Mouse (Mus musculus) CH12.LX (cell line): ENCODE results near the gene Hist1h2bm. TPM values are rescaled to one million over a fixed set of nuclear protein-coding genes. Genes with fewer than 3 reads are reported as not detected.

Experiments used
- DNase-seq: peaks from one replicate; pipeline ENCODE4 v3.0.0-alpha.2; 2013; ENCODE audit errors: extremely low read depth
- H3K27ac ChIP-seq: 2 replicates; pipeline ENCODE4 v1.5.1; 2012; ENCODE audit warnings: low read depth, mild to moderate bottlenecking, control low read depth, moderate library complexity; ENCODE audit not compliant: insufficient read depth
- H3K27me3 ChIP-seq: replicated peaks from 2 replicates; pipeline ENCODE3; 2012; ENCODE audit warnings: inconsistent platforms
- H3K36me3 ChIP-seq, 2 experiments: replicated peaks in 1 of 2; 2 replicates each; pipeline versions ENCODE3 to v1.6.1; 2012; ENCODE audit warnings: inconsistent platforms in 1 of 2, low read length in 1 of 2, mild to moderate bottlenecking in 1 of 2, mixed read lengths in 1 of 2, moderate library complexity in 1 of 2; ENCODE audit not compliant: control insufficient read depth in 1 of 2, insufficient read depth in 1 of 2
- H3K4me1 ChIP-seq, 2 experiments: 2 replicates each; pipeline ENCODE4 v1.6.1; 2012; ENCODE audit warnings: inconsistent platforms in 1 of 2, moderate library complexity in 1 of 2; ENCODE audit not compliant: insufficient read depth in 2 of 2, control insufficient read depth in 1 of 2
- H3K4me2 ChIP-seq: 2 replicates; pipeline ENCODE4 v1.6.1; 2012; ENCODE audit warnings: low read depth, mild to moderate bottlenecking, control low read depth; ENCODE audit not compliant: poor library complexity, insufficient read depth, severe bottlenecking
- H3K4me3 ChIP-seq, 3 experiments: fragments of 150-350 bp in 1 of 3; sonication (generic) in 1 of 3; replicated peaks in 1 of 3; 2 replicates each; pipeline versions ENCODE3 to v1.5.1; 2011 to 2012; ENCODE audit warnings: low read depth in 2 of 3, low read length in 2 of 3, mild to moderate bottlenecking in 2 of 3, moderate library complexity in 2 of 3, control low read depth in 1 of 3, improper control_type of control experiment in 1 of 3, inconsistent platforms in 1 of 3, mixed read lengths in 1 of 3; ENCODE audit not compliant: poor library complexity in 1 of 3
- H3K79me2 ChIP-seq: replicated peaks from 2 replicates; pipeline ENCODE4 v1.6.1; 2012; ENCODE audit warnings: mild to moderate bottlenecking, moderate library complexity; ENCODE audit not compliant: control insufficient read depth, poor library complexity, insufficient read depth, severe bottlenecking; ENCODE audit errors: extremely low read depth
- H3K9ac ChIP-seq: 2 replicates; pipeline ENCODE4 v1.6.1; 2012; ENCODE audit warnings: low read depth, mild to moderate bottlenecking, control low read depth, moderate library complexity; ENCODE audit not compliant: insufficient read depth
- H3K9me3 ChIP-seq: replicated peaks from 2 replicates; pipeline ENCODE3; 2012; ENCODE audit warnings: low read length, inconsistent platforms, mixed read lengths
- CTCF ChIP-seq, 2 experiments: IDR thresholded peaks in 1 of 2; conservative IDR thresholded peaks in 1 of 2; 2 replicates each; pipeline ENCODE4 v1.5.1; 2011 to 2012; ENCODE audit warnings: low read depth in 2 of 2, low read length in 2 of 2, improper control_type of control experiment in 1 of 2, inconsistent platforms in 1 of 2, mild to moderate bottlenecking in 1 of 2, moderate library complexity in 1 of 2
- ELF1 ChIP-seq: IDR thresholded peaks from 2 replicates; pipeline ENCODE4 v1.6.1; 2014; ENCODE audit warnings: low read depth, mild to moderate bottlenecking, inconsistent platforms, low read length, improper control_type of control experiment
- IRF4 ChIP-seq: IDR thresholded peaks from 2 replicates; pipeline ENCODE4 v1.6.1; 2014; ENCODE audit warnings: low read depth, mild to moderate bottlenecking, inconsistent platforms, low read length, improper control_type of control experiment
- JUN ChIP-seq: IDR thresholded peaks from 2 replicates; pipeline ENCODE4 v1.6.1; 2011; ENCODE audit warnings: low read depth, mild to moderate bottlenecking, low read length, improper control_type of control experiment, moderate library complexity; ENCODE audit not compliant: insufficient read depth
- MAFK ChIP-seq: IDR thresholded peaks from 2 replicates; pipeline ENCODE4 v1.6.1; 2011; ENCODE audit warnings: low read length, improper control_type of control experiment; ENCODE audit not compliant: insufficient replicate concordance
- MAZ ChIP-seq: IDR thresholded peaks from 2 replicates; pipeline ENCODE4 v1.6.1; 2012; ENCODE audit warnings: low read depth, mild to moderate bottlenecking, inconsistent platforms, low read length, improper control_type of control experiment, moderate library complexity
- MEF2A ChIP-seq: IDR thresholded peaks from 2 replicates; pipeline ENCODE4 v1.6.1; 2014; ENCODE audit warnings: low read depth, mild to moderate bottlenecking, inconsistent platforms, low read length, improper control_type of control experiment, borderline replicate concordance
- NELFE ChIP-seq: IDR thresholded peaks from 2 replicates; pipeline ENCODE4 v1.6.1; 2011; ENCODE audit warnings: low read depth, low read length, improper control_type of control experiment
- PAX5 ChIP-seq: IDR thresholded peaks from 2 replicates; pipeline ENCODE4 v1.6.1; 2012; ENCODE audit warnings: low read length, inconsistent platforms, mixed read lengths
- POLR2AphosphoS2 ChIP-seq: IDR thresholded peaks from 2 replicates; pipeline ENCODE4 v1.6.1; 2011; ENCODE audit warnings: low read depth, low read length, improper control_type of control experiment
- RAD21 ChIP-seq: IDR thresholded peaks from 2 replicates; pipeline ENCODE4 v1.6.1; 2011; ENCODE audit warnings: low read depth, mild to moderate bottlenecking, low read length, improper control_type of control experiment, moderate library complexity
- SIN3A ChIP-seq: IDR thresholded peaks from 2 replicates; pipeline ENCODE4 v1.6.1; 2012; ENCODE audit warnings: low read length, improper control_type of control experiment, inconsistent platforms
- TBP ChIP-seq: conservative IDR thresholded peaks from 2 replicates; pipeline ENCODE4 v1.6.1; 2011; ENCODE audit warnings: low read depth, low read length, improper control_type of control experiment
- TCF12 ChIP-seq: IDR thresholded peaks from 2 replicates; pipeline ENCODE4 v1.6.1; 2014; ENCODE audit warnings: low read depth, mild to moderate bottlenecking, inconsistent platforms, low read length, improper control_type of control experiment
- USF2 ChIP-seq: conservative IDR thresholded peaks from 2 replicates; pipeline ENCODE4 v1.6.1; 2011; ENCODE audit warnings: low read depth, low read length, improper control_type of control experiment
- ZMIZ1 ChIP-seq: IDR thresholded peaks from 2 replicates; pipeline ENCODE4 v1.6.1; 2012; ENCODE audit warnings: low read depth, mild to moderate bottlenecking, inconsistent platforms, low read length, improper control_type of control experiment
- ZNF384 ChIP-seq: IDR thresholded peaks from 2 replicates; pipeline ENCODE4 v1.6.1; 2012; ENCODE audit warnings: low read depth, low read length, improper control_type of control experiment, inconsistent platforms
- dilution Hi-C: fragments of 300-500 bp; cut with MboI; formaldehyde crosslinking; loops from 2 replicates; pipeline ENCODE4 v1.14.3; 2020; ENCODE audit warnings: low sequenced_read_pairs; ENCODE audit not compliant: extremely low pct_unique_long_range_greater_than_20kb, extremely low pct_ligation_motif_present
- in situ Hi-C: fragments of 300-500 bp; cut with MboI; formaldehyde crosslinking; loops from 3 replicates; pipeline ENCODE4 v1.14.3; 2019; ENCODE audit warnings: low sequenced_read_pairs, low pct_ligation_motif_present, low pct_unique_long_range_greater_than_20kb, mixed read lengths
- polyA plus RNA-seq: library from polyadenylated mRNA; unstranded; fragments of >175 nt; gene quantifications from 2 replicates; pipeline ENCODE4 v1.2.1, GENCODE M21; 2012; ENCODE audit warnings: low read depth; ENCODE audit not compliant: insufficient read length
- total RNA-seq, 2 experiments: library from RNA; depleted of rRNA; stranded (reverse); fragments of 300-350 nt in 1 of 2; fragments of >200 nt in 1 of 2; gene quantifications; 2 replicates each; pipeline ENCODE4 v1.2.3; 2012 to 2014

The Hist1h2bm gene
- total and polyA plus RNA-seq, 3 experiments = 0.87 to 1,804 (median 36.0) TPM

DNA sequence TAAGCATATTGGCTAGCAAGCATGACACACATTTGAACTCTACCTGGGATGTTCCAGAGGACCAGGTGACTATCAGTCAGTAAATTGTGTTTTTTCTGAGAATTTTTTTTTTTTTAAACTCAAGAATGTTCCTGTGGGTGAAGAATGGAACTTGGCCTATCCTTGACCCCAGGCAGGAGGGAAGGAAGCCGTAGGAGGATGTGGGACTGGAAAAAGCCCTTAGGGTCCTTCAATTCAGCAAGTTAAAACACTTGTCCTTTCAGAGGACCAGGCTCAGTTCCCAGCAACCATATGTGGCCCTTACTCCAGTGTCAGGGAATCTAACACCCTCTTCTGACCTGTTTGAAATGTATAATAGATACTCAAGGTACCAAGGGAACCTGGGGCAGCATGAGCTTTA lies 7.7 kb downstream of the Hist1h2bm start:
- Histone ChIP-seq H3K4me1 (peaks cover 7 to 18% of the 10 kb centered on the region in 2 experiments; a peak in 3 of 4 replicates), H3K27ac (no peak overlapping the region), H3K9ac (no peak overlapping the region), H3K27me3 (no peaks in the 10 kb centered on the region), H3K9me3 (no peaks in the 10 kb centered on the region), H3K4me3 (no peak overlapping the region), H3K36me3 (no peaks in the 10 kb centered on the region), H3K79me2 (no peaks in the 10 kb centered on the region), H3K4me2 (no peak overlapping the region)
- TF ChIP-seq SIN3A (no peak), TBP (no peak), ZNF384 (no peak), IRF4 (no peak), NELFE (no peak), JUN (no peak), ZMIZ1 (no peak), TCF12 (no peak), MAZ (no peak), MEF2A (no peak), PAX5 (no peak), ELF1 (no peak), USF2 (no peak), POLR2AphosphoS2 (no peak), RAD21 (no peak)
- in situ Hi-C loops = loop anchor here (25.0 kb wide), 1 partner anchor 1833 kb away; the partner anchor contains the start of genes Hist1h1d, Hist1h2ad, Hist1h2ae and Hist1h2bf
- no peak for DNase-seq
- dilution Hi-C loops = no loop called here

GRCm38 (mm10) chr13:21733466-21733865 lies 11.6 kb downstream of the Hist1h2bm start:
- no peaks in the 10 kb centered on the region for H3K27me3 ChIP-seq
- no peak overlapping the region for H3K9ac ChIP-seq
- DNase-seq = peak; percentile 61
- dilution Hi-C loops (no loop called here), in situ Hi-C loops (loop anchor here (25.0 kb wide), 1 partner anchor 1829 kb away; the partner anchor contains the start of genes Hist1h1d, Hist1h2ad, Hist1h2ae and Hist1h2bf)
- no peak overlapping the region for H3K4me3 ChIP-seq
- H3K27ac ChIP-seq = peak overlapping the region; percentile 27
- H3K4me1 ChIP-seq = peaks cover 7 to 26% of the 10 kb centered on the region in 2 experiments; a peak in 3 of 4 replicates
- H3K36me3 ChIP-seq = no peaks in the 10 kb centered on the region
- no peak overlapping the region for H3K4me2 ChIP-seq
- TF ChIP-seq MAFK (no peak), CTCF (conservative IDR thresholded peaks at IDR 0.05 in 1 of 2, IDR thresholded peaks at IDR 0.05 in 1 of 2; ENCODE audit: low read depth in 2 of 2, low read length in 2 of 2) (peak in 1 of 2 experiments; percentile 44; a peak in 2 of 4 replicates)
- no peaks in the 10 kb centered on the region for H3K79me2 ChIP-seq
- no peaks in the 10 kb centered on the region for H3K9me3 ChIP-seq
